Mouse (Mus musculus) kidney, adult 2 months (tissue): ENCODE measurements around the gene Tdrkh. TPM values are rescaled to one million over a fixed set of nuclear protein-coding genes. Genes with fewer than 3 reads are reported as not detected.

Source experiments
- DNase-seq: peaks from one replicate; pipeline ENCODE4 v3.0.0; 2021
- H3K27ac ChIP-seq: fragments of 200-500 bp; 2 replicates; pipeline ENCODE4 v1.5.1; 2012; ENCODE audit warnings: low read depth, low read length, control low read depth, inconsistent platforms; ENCODE audit not compliant: insufficient read depth
- H3K27me3 ChIP-seq: fragments of 200-500 bp; replicated peaks from 2 replicates; pipeline ENCODE4 v1.6.1; 2012; ENCODE audit warnings: mild to moderate bottlenecking, moderate library complexity, low read length, inconsistent platforms; ENCODE audit not compliant: control insufficient read depth, insufficient read depth
- H3K36me3 ChIP-seq: fragments of 200-500 bp; 2 replicates; pipeline ENCODE4 v1.6.1; 2012; ENCODE audit warnings: mild to moderate bottlenecking, moderate library complexity, low read length, inconsistent platforms; ENCODE audit not compliant: control insufficient read depth, insufficient read depth
- H3K4me1 ChIP-seq: fragments of 200-500 bp; 2 replicates; pipeline ENCODE4 v1.6.1; 2011; ENCODE audit warnings: low read length; ENCODE audit not compliant: control insufficient read depth, insufficient read depth
- H3K4me3 ChIP-seq: fragments of 200-500 bp; 2 replicates; pipeline ENCODE4 v1.5.1; 2011; ENCODE audit warnings: mild to moderate bottlenecking, low read depth, low read length, control low read depth; ENCODE audit not compliant: insufficient read depth
- CTCF ChIP-seq: fragments of 200-500 bp; conservative IDR thresholded peaks from 2 replicates; pipeline ENCODE4 v1.5.1; 2011; ENCODE audit warnings: low read depth, mild to moderate bottlenecking, control low read depth, low read length, moderate library complexity, mixed read lengths; ENCODE audit not compliant: insufficient read depth, insufficient read length
- POLR2A ChIP-seq: fragments of 200-500 bp; IDR thresholded peaks from one replicate; pipeline ENCODE4 v1.6.1; 2011; ENCODE audit warnings: low read depth, low read length, control low read depth
- WGBS: fragments of 180-500 bp; shearing (Covaris S2); methylation state at CpG from one replicate; pipeline ENCODE4 v1.1.7; 2018; 5-methylcytosine and 5-hydroxymethylcytosine counted together
- polyA plus RNA-seq: library from polyadenylated mRNA; depleted of rRNA; stranded (reverse); fragments of >200 nt; gene quantifications from 2 replicates; pipeline ENCODE4 v1.2.3, GENCODE M21; 2012

The Tdrkh gene
- polyA plus RNA-seq, 1 experiment = 0.75 TPM

DNA sequence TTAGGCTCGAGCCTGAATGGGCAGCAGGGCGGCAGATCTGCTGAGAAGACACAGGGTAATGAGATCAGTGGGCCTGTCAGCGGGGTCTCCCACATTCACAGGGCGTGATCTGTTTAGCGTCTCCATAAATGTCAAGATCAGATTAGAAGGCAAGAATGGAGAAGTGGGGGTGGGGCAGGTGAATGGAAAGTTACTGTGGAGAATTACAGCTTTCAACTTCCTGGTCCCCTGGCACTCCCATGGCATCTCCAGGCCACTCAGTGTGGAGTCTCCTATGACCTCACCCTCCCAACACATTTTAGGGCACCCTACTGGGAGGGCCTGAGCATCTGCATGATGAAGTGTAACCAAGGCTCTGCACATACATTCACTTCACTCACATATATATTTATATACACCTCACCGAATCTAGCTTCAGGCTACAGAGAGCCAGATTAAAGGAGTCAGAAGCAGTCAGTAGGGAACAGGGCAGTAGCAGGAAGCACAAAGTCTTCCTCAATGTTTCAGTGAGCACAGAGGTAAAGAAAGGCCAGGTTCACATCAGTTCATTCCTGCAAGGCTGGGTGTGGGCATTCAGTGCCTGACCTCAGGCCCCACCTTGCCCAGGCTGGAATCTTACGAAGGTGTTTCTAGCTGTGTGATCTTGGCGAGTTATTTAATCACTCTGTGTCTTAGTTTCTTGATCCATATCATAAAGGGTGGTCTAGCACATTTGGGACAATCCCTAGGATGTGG is 63.4 kb downstream of the Tdrkh start:
- TF ChIP-seq POLR2A (no peak), CTCF (no peak)
- WGBS = 53% methylated on average over 8 of the region's 8 CpGs
- H3K36me3 ChIP-seq = no peaks in the 10 kb centered on the region
- peak; percentile 48 for DNase-seq
- H3K27ac ChIP-seq = no peak overlapping the region; the same call in 1 of the 2 replicates
- no peak overlapping the region for H3K4me3 ChIP-seq
- H3K4me1 ChIP-seq = no peaks in the 10 kb centered on the region
- H3K27me3 ChIP-seq = 0 out of 2 replicates have a peak, but pooled peaks cover 1% of the 10 kb centered on the region

DNA sequence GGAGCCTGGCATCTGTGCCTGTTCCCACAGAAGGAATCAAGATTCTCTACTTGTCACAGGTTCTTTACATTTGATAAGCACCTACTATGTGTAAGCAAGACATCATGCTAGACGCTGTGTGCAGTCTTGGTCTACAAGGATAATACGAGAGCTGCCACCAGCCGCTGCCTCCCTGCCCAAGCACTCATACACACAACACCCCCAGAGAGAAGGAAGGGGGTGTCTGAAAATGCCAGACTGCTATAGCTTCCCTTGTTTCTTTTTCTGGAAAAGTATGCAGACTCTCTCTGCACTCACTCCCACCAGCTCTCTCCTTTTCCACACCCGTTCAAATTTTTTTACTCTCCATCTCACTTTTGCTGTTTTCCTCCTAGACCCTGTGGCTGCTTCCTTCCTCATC is 64.4 kb downstream of the Tdrkh start:
- H3K4me1 ChIP-seq = no peaks in the 10 kb centered on the region
- no peaks in the 10 kb centered on the region for H3K36me3 ChIP-seq
- no peak overlapping the region for H3K27ac ChIP-seq
- 74% methylated on average over 4 of the region's 4 CpGs for WGBS
- no peak for DNase-seq
- H3K4me3 ChIP-seq = no peak overlapping the region
- TF ChIP-seq POLR2A = no peak
- no peak for TF ChIP-seq CTCF
- 0 out of 2 replicates have a peak, but pooled peaks cover 1% of the 10 kb centered on the region for H3K27me3 ChIP-seq

DNA sequence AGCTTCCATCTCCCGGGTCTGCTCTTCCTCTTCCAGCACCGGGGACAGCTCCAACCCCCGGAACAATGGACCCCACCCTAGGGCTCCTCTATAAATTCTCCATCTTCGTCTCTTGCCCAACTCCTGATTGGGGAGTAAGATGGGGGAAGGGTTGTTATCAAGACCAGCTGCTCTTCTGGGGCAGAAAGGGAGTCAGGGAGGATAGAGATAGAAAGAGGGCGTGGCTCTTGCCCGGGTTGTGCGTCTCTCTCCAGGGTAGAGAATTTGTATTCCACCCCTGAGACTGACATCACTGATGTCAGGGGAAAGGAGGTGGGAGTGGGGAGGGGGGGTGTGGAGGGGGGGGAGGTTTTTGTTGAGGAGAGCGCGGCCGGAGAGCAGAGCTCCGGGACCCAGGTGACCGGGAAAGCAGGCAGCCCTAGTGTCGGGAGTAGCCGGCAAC is 64.9 kb downstream of the Tdrkh start, which contains the start of gene Celf3:
Celf3 (plus strand) TSS at position 315 of the 442 bp plus-strand sequence.
- H3K4me1 ChIP-seq = no peaks in the 10 kb centered on the region
- no peaks in the 10 kb centered on the region for H3K36me3 ChIP-seq
- WGBS = 4% methylated on average over 14 of the region's 14 CpGs
- no peak for TF ChIP-seq POLR2A
- no peak for TF ChIP-seq CTCF
- no peak within 1 kb of the TSS for H3K4me3 ChIP-seq
- DNase-seq = no peak
- H3K27me3 ChIP-seq = 0 out of 2 replicates have a peak, but pooled peaks cover under 1% of the 10 kb centered on the region
- no peak within 1 kb of the TSS for H3K27ac ChIP-seq

DNA sequence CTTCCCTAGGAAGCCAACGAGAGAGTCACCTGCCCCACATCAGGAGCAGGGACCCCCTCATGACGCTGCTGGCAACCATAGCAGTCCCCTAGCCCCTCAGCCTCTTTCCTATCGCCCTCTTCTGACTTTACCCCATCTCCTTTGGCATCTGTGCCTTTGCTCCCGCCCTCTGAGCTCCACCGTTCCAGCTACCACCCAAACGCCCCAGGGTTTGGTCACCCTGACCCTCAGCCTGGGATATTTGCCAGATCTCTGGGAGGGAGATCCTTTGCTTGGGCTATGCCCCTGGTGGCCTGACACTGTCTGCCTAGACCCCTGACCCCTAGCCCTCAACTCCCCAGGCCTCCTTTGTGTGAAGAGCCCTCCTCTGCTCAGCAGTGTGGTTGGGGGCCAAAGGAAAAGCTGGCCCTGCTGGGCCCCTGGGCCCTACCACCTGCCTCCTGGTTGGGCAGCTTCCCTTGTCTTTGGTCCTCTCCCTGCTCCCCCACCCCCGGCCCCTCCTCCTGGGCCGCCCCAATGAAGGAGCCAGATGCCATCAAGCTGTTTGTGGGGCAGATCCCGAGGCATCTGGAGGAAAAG is 65.6 kb downstream of the Tdrkh start:
- 13% methylated on average over 9 of the region's 9 CpGs for WGBS
- H3K4me3 ChIP-seq = no peak overlapping the region
- DNase-seq = no peak
- no peak overlapping the region for H3K27ac ChIP-seq
- H3K4me1 ChIP-seq = no peaks in the 10 kb centered on the region
- H3K36me3 ChIP-seq = no peaks in the 10 kb centered on the region
- no peaks in the 10 kb centered on the region for H3K27me3 ChIP-seq
- no peak for TF ChIP-seq CTCF
- no peak for TF ChIP-seq POLR2A

DNA sequence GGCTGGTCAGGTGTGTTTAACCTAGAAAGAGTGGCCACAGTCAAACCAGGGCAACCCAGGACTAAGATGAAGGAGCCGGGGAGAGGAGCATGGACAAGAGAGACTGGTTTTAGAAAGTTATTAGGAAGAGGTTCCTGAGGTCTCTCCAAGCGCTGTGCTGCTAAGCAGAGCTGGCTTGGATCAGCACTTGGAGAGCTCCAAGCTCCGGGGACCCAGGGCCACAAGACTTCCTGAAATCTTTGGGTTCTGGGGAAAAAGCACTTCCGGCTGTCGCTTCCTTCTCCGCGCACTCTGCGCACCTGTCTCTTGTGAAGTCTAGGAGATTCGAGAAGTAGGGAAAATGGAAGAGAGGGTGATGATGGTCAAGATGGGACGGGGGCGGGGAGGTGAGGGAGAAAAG is 66.5 kb downstream of the Tdrkh start:
- WGBS = 9% methylated on average over 11 of the region's 11 CpGs
- H3K4me3 ChIP-seq = no peak overlapping the region
- H3K27me3 ChIP-seq = no peaks in the 10 kb centered on the region
- TF ChIP-seq POLR2A (no peak), CTCF (no peak)
- H3K4me1 ChIP-seq = no peaks in the 10 kb centered on the region
- no peak for DNase-seq
- no peak overlapping the region for H3K27ac ChIP-seq
- H3K36me3 ChIP-seq = no peaks in the 10 kb centered on the region

DNA sequence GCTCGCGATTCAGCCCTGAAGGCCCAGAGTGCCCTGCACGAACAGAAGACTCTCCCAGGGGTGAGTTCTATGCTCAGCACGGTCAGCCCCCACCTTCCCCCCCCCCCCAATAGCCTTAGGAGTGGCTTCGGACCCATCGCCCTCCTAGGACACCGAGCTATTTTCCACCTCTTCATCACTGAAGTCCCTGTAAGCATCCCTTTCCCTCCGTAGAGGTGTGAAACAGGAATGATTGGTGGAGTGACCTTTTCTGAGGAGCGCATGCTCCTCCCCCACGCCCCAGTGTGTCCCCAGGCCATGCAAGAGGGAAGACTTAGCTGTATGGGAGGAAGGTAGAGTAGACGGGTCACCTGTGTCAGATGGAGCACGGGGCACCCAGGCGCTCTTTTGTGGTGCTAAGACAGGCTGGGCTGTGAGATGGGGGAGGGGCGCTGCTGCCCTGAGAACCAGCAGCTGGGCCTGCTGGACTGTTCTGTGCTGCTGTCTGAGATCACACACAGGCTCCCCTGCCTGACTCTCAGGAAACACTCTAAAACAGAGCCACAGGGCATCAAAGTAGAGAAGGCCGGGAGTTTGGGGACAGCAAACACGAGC is 67.3 kb downstream of the Tdrkh start, which contains the start of gene Riiad1:
Riiad1 (minus strand) TSS at position 51 of the 594 bp plus-strand sequence.
- H3K4me3 ChIP-seq = no peak within 1 kb of the TSS

DNA sequence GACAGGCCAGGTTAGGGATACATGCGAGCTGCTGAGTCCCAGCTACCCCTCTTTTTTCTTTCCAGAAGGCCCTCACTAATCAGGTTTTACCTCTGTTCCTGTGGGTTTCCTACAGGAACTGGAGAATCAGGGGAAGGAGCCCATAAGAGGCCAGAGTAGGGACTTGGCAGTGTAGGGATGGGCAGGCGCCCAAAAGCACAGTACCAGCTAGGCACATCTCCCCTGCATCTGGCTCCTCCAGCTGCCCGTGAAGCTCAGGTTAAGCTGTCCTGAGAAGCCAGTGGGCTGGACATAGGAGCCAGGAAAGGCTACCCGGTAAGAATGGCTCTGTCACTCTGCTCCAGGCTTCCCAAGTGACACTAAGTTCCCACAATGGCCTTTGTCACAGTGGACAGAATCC is 68.4 kb downstream of the Tdrkh start:
- no peaks in the 10 kb centered on the region for H3K4me1 ChIP-seq
- H3K27me3 ChIP-seq = no peaks in the 10 kb centered on the region
- TF ChIP-seq CTCF = no peak
- TF ChIP-seq POLR2A = no peak
- no peak overlapping the region for H3K27ac ChIP-seq
- H3K36me3 ChIP-seq = no peaks in the 10 kb centered on the region
- 76% methylated on average over 4 of the region's 4 CpGs for WGBS
- DNase-seq = no peak
- H3K4me3 ChIP-seq = no peak overlapping the region

More for the DNA sequence above, 67.3 kb downstream of the Tdrkh start, which contains the start of gene Riiad1:
- no peak for DNase-seq
- Histone ChIP-seq H3K4me1 (no peaks in the 10 kb centered on the region), H3K27ac (no peak within 1 kb of the TSS), H3K27me3 (no peaks in the 10 kb centered on the region), H3K36me3 (no peaks in the 10 kb centered on the region)
- 20% methylated on average over 16 of the region's 16 CpGs for WGBS
- TF ChIP-seq POLR2A (no peak), CTCF (no peak)
